Mouse (Mus musculus) E14TG2a.4 (cell line): Measurements from ENCODE around the gene Rd3l.
"Not testable (repeated sequence)": the region's sequence is repeated elsewhere in the genome, so short reads cannot be mapped to it uniquely, and the experiment has no call there.

Source experiments
- H3K27me3 ChIP-seq: 2 replicates; pipeline ENCODE4 v1.6.1; 2014; ENCODE audit warnings: low read length, control low read depth; ENCODE audit not compliant: insufficient read depth
- H3K36me3 ChIP-seq: 2 replicates; pipeline ENCODE4 v1.6.1; 2014; ENCODE audit warnings: low read length, control low read depth; ENCODE audit not compliant: insufficient read depth
- H3K4me1 ChIP-seq: replicated peaks from 2 replicates; pipeline ENCODE4 v1.6.1; 2014; ENCODE audit warnings: low read depth, low read length, control low read depth
- H3K4me3 ChIP-seq: replicated peaks from 2 replicates; pipeline ENCODE4 v1.5.1; 2014; ENCODE audit warnings: mild to moderate bottlenecking, low read length
- H3K9me3 ChIP-seq: 2 replicates; pipeline ENCODE4 v1.6.1; 2014; ENCODE audit warnings: low read length, control low read depth
- CTCF ChIP-seq: conservative IDR thresholded peaks from 2 replicates; pipeline ENCODE4 v1.5.1; 2014; ENCODE audit warnings: low read length
- NANOG ChIP-seq: IDR thresholded peaks from 2 replicates; pipeline ENCODE4 v1.6.1; 2014; ENCODE audit warnings: borderline replicate concordance, low read length, mixed read lengths
- POU5F1 ChIP-seq: IDR thresholded peaks from 2 replicates; pipeline ENCODE4 v1.6.1; 2014; ENCODE audit warnings: low read length, borderline replicate concordance

Rd3l gene

GRCm38 (mm10) chr12:111956173-111956572 is 24.9 kb downstream of the Rd3l start:
- peaks cover 6% of the 10 kb centered on the region for H3K9me3 ChIP-seq
- H3K36me3 ChIP-seq, result peaks cover 20% of the 10 kb centered on the region
- no peak overlapping the region for H3K4me3 ChIP-seq
- peaks cover 22% of the 10 kb centered on the region; the same call in 1 of the 2 replicates for H3K27me3 ChIP-seq
- 0 out of 2 replicates have a peak, but pooled peaks cover 6% of the 10 kb centered on the region for H3K4me1 ChIP-seq
- TF ChIP-seq NANOG (no peak), POU5F1 (no peak), CTCF (no peak)

GRCm38 (mm10) chr12:111951701-111952100 is 29.4 kb downstream of the Rd3l start:
- no peaks in the 10 kb centered on the region for H3K9me3 ChIP-seq
- no peaks in the 10 kb centered on the region for H3K4me1 ChIP-seq
- H3K27me3 ChIP-seq, result peaks cover 27% of the 10 kb centered on the region; the same call in 1 of the 2 replicates
- TF ChIP-seq NANOG (no peak), CTCF (no peak), POU5F1 (no peak)
- H3K36me3 ChIP-seq, result no peaks in the 10 kb centered on the region
- no peak overlapping the region for H3K4me3 ChIP-seq

- Histone ChIP-seq H3K36me3 (no peaks in the 10 kb centered on the region), H3K9me3 (no peaks in the 10 kb centered on the region), H3K4me3 (no peak overlapping the region), H3K4me1 (peaks cover 6% of the 10 kb centered on the region), H3K27me3 (peaks cover 23% of the 10 kb centered on the region; the same call in 1 of the 2 replicates)
- TF ChIP-seq CTCF, result no peak
- no peak for TF ChIP-seq NANOG
- TF ChIP-seq POU5F1, result no peak
These were observed 30.6 kb downstream of the Rd3l start for GRCm38 (mm10) chr12:111950486-111950885.

DNA sequence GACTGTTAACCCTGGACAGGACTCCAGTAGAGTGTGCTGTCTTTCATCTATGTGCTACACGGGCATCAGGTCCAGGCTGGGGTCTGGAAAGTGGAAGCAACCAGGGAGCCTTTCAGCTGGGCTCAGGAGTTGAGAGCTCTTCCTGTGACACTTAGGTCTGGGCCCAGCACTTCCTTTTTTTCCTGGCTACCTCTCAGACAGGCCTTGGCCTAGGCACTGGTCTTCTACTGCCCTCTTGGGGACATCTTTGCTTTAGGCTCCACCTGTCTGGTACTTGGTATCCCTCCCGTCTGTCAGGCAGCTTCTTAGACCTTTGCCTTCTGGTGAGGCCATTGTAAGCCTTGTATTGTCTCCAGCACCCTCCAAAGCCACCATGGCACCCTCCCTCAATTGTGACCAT is 34.4 kb downstream of the Rd3l start:
- Histone ChIP-seq H3K4me3 (no peak overlapping the region), H3K36me3 (no peaks in the 10 kb centered on the region), H3K9me3 (no peaks in the 10 kb centered on the region), H3K27me3 (peaks cover 8% of the 10 kb centered on the region; the same call in 1 of the 2 replicates), H3K4me1 (peaks cover 34% of the 10 kb centered on the region)
- TF ChIP-seq CTCF, result no peak
- no peak for TF ChIP-seq NANOG
- TF ChIP-seq POU5F1, result no peak

DNA sequence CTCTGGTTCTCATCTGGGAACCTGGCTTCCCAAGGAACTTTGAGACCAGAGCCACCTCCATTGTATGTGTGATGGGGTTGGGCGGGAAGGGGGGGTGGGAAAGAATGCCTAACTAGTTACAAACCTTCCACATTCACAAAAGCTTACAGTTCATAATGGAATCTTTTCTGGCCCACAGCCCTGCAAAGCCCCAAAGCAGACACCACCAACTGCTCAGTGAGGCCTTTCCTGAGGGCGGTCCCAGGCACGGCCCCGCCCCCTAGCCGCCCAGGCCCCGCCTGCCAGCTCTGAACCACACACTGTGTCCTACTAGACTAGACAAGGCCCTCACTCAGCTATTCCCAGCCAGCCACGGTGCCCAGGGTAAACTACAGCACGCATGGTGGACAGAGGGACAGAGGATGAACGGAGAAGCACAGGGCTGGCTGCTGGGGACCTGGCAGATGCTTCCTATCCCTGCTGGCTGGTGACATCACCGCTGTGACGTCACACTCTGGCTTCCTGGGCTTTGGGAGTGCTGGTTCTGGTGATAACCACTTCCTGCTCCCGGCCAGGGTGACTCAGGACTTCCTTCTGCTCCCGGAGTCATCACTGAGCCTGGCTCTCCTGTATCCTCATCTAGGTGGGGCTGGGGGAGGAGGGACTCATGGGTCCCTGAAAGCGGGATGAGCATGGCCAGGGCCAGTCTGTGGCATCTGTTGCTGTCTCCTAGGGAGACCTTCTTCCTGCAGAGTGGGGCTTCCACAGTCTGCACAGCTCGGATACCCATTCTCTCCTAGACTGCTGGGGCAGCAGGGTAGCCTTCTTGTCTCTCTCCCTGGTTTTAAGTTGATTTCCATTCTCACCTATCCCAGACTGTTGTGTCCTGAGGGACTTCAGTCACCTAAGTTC is 35.1 kb downstream of the Rd3l start:
- not testable (repeated sequence) for H3K9me3 ChIP-seq, H3K36me3 ChIP-seq, H3K4me3 ChIP-seq, H3K27me3 ChIP-seq
- H3K4me1 ChIP-seq, result peaks cover 34% of the 10 kb centered on the region

- H3K4me1 ChIP-seq, result peaks cover 42% of the 10 kb centered on the region
- H3K4me3 ChIP-seq, result no peak overlapping the region
- peaks cover 5% of the 10 kb centered on the region for H3K27me3 ChIP-seq
- no peaks in the 10 kb centered on the region for H3K9me3 ChIP-seq
- TF ChIP-seq NANOG, result no peak
- TF ChIP-seq CTCF, result no peak
- TF ChIP-seq POU5F1, result no peak
- no peaks in the 10 kb centered on the region for H3K36me3 ChIP-seq
These were observed 36.0 kb downstream of the Rd3l start for GRCm38 (mm10) chr12:111945115-111945514.

DNA sequence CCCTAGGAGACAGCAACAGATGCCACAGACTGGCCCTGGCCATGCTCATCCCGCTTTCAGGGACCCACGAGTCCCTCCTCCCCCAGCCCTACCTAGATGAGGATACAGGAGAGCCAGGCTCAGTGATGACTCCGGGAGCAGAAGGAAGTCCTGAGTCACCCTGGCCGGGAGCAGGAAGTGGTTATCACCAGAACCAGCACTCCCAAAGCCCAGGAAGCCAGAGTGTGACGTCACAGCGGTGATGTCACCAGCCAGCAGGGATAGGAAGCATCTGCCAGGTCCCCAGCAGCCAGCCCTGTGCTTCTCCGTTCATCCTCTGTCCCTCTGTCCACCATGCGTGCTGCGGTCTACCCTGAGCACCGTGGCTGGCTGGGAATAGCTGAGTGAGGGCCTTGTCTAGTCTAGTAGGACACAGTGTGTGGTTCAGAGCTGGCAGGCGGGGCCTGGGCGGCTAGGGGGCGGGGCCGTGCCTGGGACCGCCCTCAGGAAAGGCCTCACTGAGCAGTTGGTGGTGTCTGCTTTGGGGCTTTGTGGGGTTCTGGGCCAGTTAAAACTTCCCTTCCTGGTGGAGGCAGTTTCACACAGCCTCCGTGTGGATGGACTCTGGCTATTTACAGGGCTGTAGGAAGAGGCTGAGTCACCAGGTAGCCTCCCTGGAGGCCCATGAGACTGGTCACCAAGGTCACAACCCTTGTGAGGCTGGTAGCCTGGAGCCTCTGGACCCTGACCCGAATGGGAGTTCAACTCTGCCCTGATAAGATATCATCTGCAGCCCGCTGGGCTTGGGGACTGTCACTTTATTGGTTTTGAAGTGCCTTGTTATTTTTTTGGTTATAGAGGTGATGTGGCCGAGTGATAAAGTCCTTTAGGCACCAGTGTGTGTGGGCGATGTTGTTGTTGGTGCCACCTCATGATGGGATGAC is 36.8 kb downstream of the Rd3l start:
- H3K27me3 ChIP-seq, H3K36me3 ChIP-seq, H3K9me3 ChIP-seq: not testable (repeated sequence)
- Histone ChIP-seq H3K4me3 (peak overlapping the region; percentile 27; the same call in 1 of the 2 replicates), H3K4me1 (peaks cover 49% of the 10 kb centered on the region)

- peaks cover 57% of the 10 kb centered on the region for H3K4me1 ChIP-seq
- peaks cover 4% of the 10 kb centered on the region; the same call in 1 of the 2 replicates for H3K27me3 ChIP-seq
- peak overlapping the region; percentile 32; the same call in 1 of the 2 replicates for H3K4me3 ChIP-seq
- H3K36me3 ChIP-seq, result no peaks in the 10 kb centered on the region
- TF ChIP-seq CTCF (no peak), POU5F1 (no peak), NANOG (no peak)
- no peaks in the 10 kb centered on the region for H3K9me3 ChIP-seq
These were observed 37.6 kb downstream of the Rd3l start for GRCm38 (mm10) chr12:111943421-111944064.
